Mouse (Mus musculus) retina, adult 2 months (tissue): ENCODE data around the gene Wdr61.

Source experiments
- DNase-seq: peaks from one replicate; pipeline ENCODE4 v3.0.0-alpha.2; 2012; ENCODE audit warnings: low read depth, low spot score

Wdr61 gene

GRCm38 (mm10) chr9:54733921-54734638, at the start of gene Wdr61:
Gene Wdr61, minus strand, starts transcription at chr9:54734519.
- peak; percentile 85 for DNase-seq

GRCm38 (mm10) chr9:54784003-54784402, 49.7 kb upstream of the Wdr61 start:
- DNase-seq: no peak

- DNase-seq: no peak
These were observed 48.2 kb upstream of the Wdr61 start for GRCm38 (mm10) chr9:54782504-54782903.

GRCm38 (mm10) chr9:54779280-54779679, 45.0 kb upstream of the Wdr61 start:
- no peak for DNase-seq

- DNase-seq: no peak
These were observed 42.2 kb upstream of the Wdr61 start for GRCm38 (mm10) chr9:54776451-54776982.

- no peak for DNase-seq
These were observed 35.9 kb upstream of the Wdr61 start for GRCm38 (mm10) chr9:54770140-54770780.

GRCm38 (mm10) chr9:54765336-54766085, 31.2 kb upstream of the Wdr61 start:
- no peak for DNase-seq

GRCm38 (mm10) chr9:54764561-54765217, 30.4 kb upstream of the Wdr61 start, which contains the start of gene Crabp1:
Gene Crabp1, plus strand, starts transcription at chr9:54764748.
- no peak for DNase-seq

- DNase-seq: no peak
These were observed 29.8 kb upstream of the Wdr61 start for GRCm38 (mm10) chr9:54764091-54764490.

GRCm38 (mm10) chr9:54759592-54759991, 25.3 kb upstream of the Wdr61 start:
- DNase-seq: no peak

GRCm38 (mm10) chr9:54752944-54753295, 18.6 kb upstream of the Wdr61 start:
- no peak for DNase-seq

GRCm38 (mm10) chr9:54752201-54752943, 18.1 kb upstream of the Wdr61 start:
- no peak for DNase-seq

- DNase-seq: no peak
These were observed 17.4 kb upstream of the Wdr61 start for GRCm38 (mm10) chr9:54751684-54752083.

- no peak for DNase-seq
These were observed 16.1 kb upstream of the Wdr61 start for GRCm38 (mm10) chr9:54750215-54750981.

- no peak for DNase-seq
These were observed 11.5 kb upstream of the Wdr61 start for GRCm38 (mm10) chr9:54745740-54746370.

GRCm38 (mm10) chr9:54743891-54744290, 9.6 kb upstream of the Wdr61 start:
- DNase-seq: no peak

GRCm38 (mm10) chr9:54738376-54738775, 4.1 kb upstream of the Wdr61 start:
- peak; percentile 39 for DNase-seq

GRCm38 (mm10) chr9:54736284-54736701, 2.0 kb upstream of the Wdr61 start:
- peak; percentile 57 for DNase-seq

GRCm38 (mm10) chr9:54734639-54735252, 427 bp upstream of the Wdr61 start:
- no peak for DNase-seq
